Mouse (Mus musculus) kidney, embryonic 15.5 days (tissue): ENCODE data around the gene Eif3a. TPM values are rescaled to one million over a fixed set of nuclear protein-coding genes. Genes with fewer than 3 reads are reported as not detected.

Experiments used
- ATAC-seq: fragments of 200-750 bp; cut with Nextera tagmentation; replicated peaks from 2 replicates; pipeline ENCODE4 v1.8.0; 2017; ENCODE audit warnings: moderate TSS enrichment; ENCODE audit not compliant: low FRiP score
- H3K27ac ChIP-seq: fragments of 300-500 bp; sonication (generic); 2 replicates; pipeline ENCODE4 v1.5.1; 2015; ENCODE audit warnings: mild to moderate bottlenecking, inconsistent platforms
- H3K27me3 ChIP-seq: fragments of 300-500 bp; sonication (generic); 2 replicates; pipeline ENCODE4 v1.6.1; 2015; ENCODE audit warnings: inconsistent platforms
- H3K36me3 ChIP-seq: fragments of 300-500 bp; sonication (generic); 2 replicates; pipeline ENCODE4 v1.6.1; 2015; ENCODE audit warnings: inconsistent platforms
- H3K4me1 ChIP-seq: fragments of 300-500 bp; sonication (generic); 2 replicates; pipeline ENCODE4 v1.6.1; 2015; ENCODE audit warnings: inconsistent platforms
- H3K4me2 ChIP-seq: fragments of 300-500 bp; sonication (generic); 2 replicates; pipeline ENCODE4 v1.6.1; 2015; ENCODE audit warnings: moderate library complexity, mild to moderate bottlenecking, inconsistent platforms
- H3K4me3 ChIP-seq: fragments of 300-500 bp; sonication (generic); replicated peaks from 2 replicates; pipeline ENCODE4 v1.5.1; 2015; ENCODE audit warnings: mild to moderate bottlenecking, inconsistent platforms
- H3K9ac ChIP-seq: fragments of 300-500 bp; sonication (generic); 2 replicates; pipeline ENCODE4 v1.6.1; 2015; ENCODE audit warnings: mild to moderate bottlenecking, inconsistent platforms
- H3K9me3 ChIP-seq: fragments of 300-500 bp; sonication (generic); replicated peaks from 2 replicates; pipeline ENCODE4 v1.6.1; 2016; ENCODE audit warnings: inconsistent platforms
- WGBS: fragments of 180-500 bp; shearing (Covaris S2); methylation state at CpG from one replicate; pipeline ENCODE4 v1.1.7; 2015; ENCODE audit warnings: mixed read lengths; 5-methylcytosine and 5-hydroxymethylcytosine counted together
- polyA plus RNA-seq: library from polyadenylated mRNA; unstranded; fragments of >200 nt; fragmentation: Nextera tagmentation; extraction: Ambion mirVana; gene quantifications from 2 replicates; pipeline ENCODE4 v1.2.1, GENCODE M21; 2015

The Eif3a gene
- polyA plus RNA-seq, 1 experiment from 2014 or later = 151 TPM

GRCm38 (mm10) chr19:60756192-60757098, 34.0 kb downstream of the Eif3a start:
- H3K36me3 ChIP-seq = peaks cover 10% of the 10 kb centered on the region
- H3K9me3 ChIP-seq = no peaks in the 10 kb centered on the region
- peak overlapping the region; percentile 45; the same call in 1 of the 2 replicates for H3K27ac ChIP-seq
- peak overlapping the region; percentile 65 for H3K9ac ChIP-seq
- 0 out of 2 replicates have a peak, but pooled peaks cover 15% of the 10 kb centered on the region for H3K27me3 ChIP-seq
- ATAC-seq = peak; percentile 66
- H3K4me2 ChIP-seq = peak overlapping the region; percentile 100
- peaks cover 22% of the 10 kb centered on the region for H3K4me1 ChIP-seq
- H3K4me3 ChIP-seq = peak overlapping the region; percentile 70
- under 1% methylated on average over 108 of the region's 115 CpGs for WGBS

GRCm38 (mm10) chr19:60755438-60756191, 34.8 kb downstream of the Eif3a start, which contains the start of gene Nanos1:
Gene Nanos1, plus strand, starts transcription at chr19:60755987.
- ATAC-seq = peak; percentile 95
- Histone ChIP-seq H3K36me3 (peaks cover 8% of the 10 kb centered on the region), H3K27me3 (0 out of 2 replicates have a peak, but pooled peaks cover 15% of the 10 kb centered on the region), H3K4me1 (peaks cover 22% of the 10 kb centered on the region), H3K4me3 (peak within 1 kb of the TSS; percentile 70), H3K9me3 (no peaks in the 10 kb centered on the region), H3K9ac (peak within 1 kb of the TSS; percentile 65), H3K27ac (peak within 1 kb of the TSS; percentile 45; the same call in 1 of the 2 replicates), H3K4me2 (peak within 1 kb of the TSS; percentile 100)
- WGBS = under 1% methylated on average over 58 of the region's 58 CpGs

GRCm38 (mm10) chr19:60747801-60748200, 42.7 kb downstream of the Eif3a start:
- H3K4me3 ChIP-seq = no peak overlapping the region
- no peaks in the 10 kb centered on the region for H3K4me1 ChIP-seq
- H3K9me3 ChIP-seq = no peaks in the 10 kb centered on the region
- no peak overlapping the region for H3K9ac ChIP-seq
- no peak for ATAC-seq
- H3K27me3 ChIP-seq = no peaks in the 10 kb centered on the region
- H3K4me2 ChIP-seq = no peak overlapping the region
- no peaks in the 10 kb centered on the region for H3K36me3 ChIP-seq
- H3K27ac ChIP-seq = no peak overlapping the region
- WGBS = 76% methylated on average over 1 of the region's 1 CpGs

GRCm38 (mm10) chr19:60743767-60744547, 46.5 kb downstream of the Eif3a start:
- Histone ChIP-seq H3K4me2 (no peak overlapping the region), H3K27ac (no peak overlapping the region), H3K9me3 (no peaks in the 10 kb centered on the region), H3K9ac (no peak overlapping the region), H3K27me3 (no peaks in the 10 kb centered on the region), H3K36me3 (no peaks in the 10 kb centered on the region), H3K4me1 (no peaks in the 10 kb centered on the region), H3K4me3 (no peak overlapping the region)
- WGBS = 73% methylated on average over 5 of the region's 5 CpGs
- peak; percentile 33; the same call in 1 of the 2 replicates for ATAC-seq

GRCm38 (mm10) chr19:60740560-60740959, 49.9 kb downstream of the Eif3a start:
- no peak overlapping the region for H3K4me3 ChIP-seq
- H3K9me3 ChIP-seq = no peaks in the 10 kb centered on the region
- no peak overlapping the region for H3K9ac ChIP-seq
- H3K4me2 ChIP-seq = no peak overlapping the region
- H3K27me3 ChIP-seq = no peaks in the 10 kb centered on the region
- ATAC-seq = no peak
- H3K4me1 ChIP-seq = no peaks in the 10 kb centered on the region
- H3K27ac ChIP-seq = no peak overlapping the region
- 48% methylated on average over 1 of the region's 1 CpGs for WGBS
- H3K36me3 ChIP-seq = no peaks in the 10 kb centered on the region

- no peaks in the 10 kb centered on the region for H3K9me3 ChIP-seq
- no peak overlapping the region for H3K9ac ChIP-seq
- 82% methylated on average over 1 of the region's 1 CpGs for WGBS
- no peak for ATAC-seq
- no peaks in the 10 kb centered on the region for H3K36me3 ChIP-seq
- peaks cover 8% of the 10 kb centered on the region; the same call in 1 of the 2 replicates for H3K27me3 ChIP-seq
- no peaks in the 10 kb centered on the region for H3K4me1 ChIP-seq
- H3K27ac ChIP-seq = no peak overlapping the region
- H3K4me2 ChIP-seq = no peak overlapping the region
- H3K4me3 ChIP-seq = no peak overlapping the region
These were observed 58.5 kb downstream of the Eif3a start for GRCm38 (mm10) chr19:60731966-60732365.

- no peak overlapping the region for H3K4me3 ChIP-seq
- ATAC-seq = no peak
- H3K9me3 ChIP-seq = no peaks in the 10 kb centered on the region
- H3K9ac ChIP-seq = no peak overlapping the region
- no peak overlapping the region for H3K27ac ChIP-seq
- H3K36me3 ChIP-seq = no peaks in the 10 kb centered on the region
- 84% methylated on average over 1 of the region's 1 CpGs for WGBS
- no peaks in the 10 kb centered on the region for H3K4me1 ChIP-seq
- peaks cover 8% of the 10 kb centered on the region; the same call in 1 of the 2 replicates for H3K27me3 ChIP-seq
- H3K4me2 ChIP-seq = no peak overlapping the region
These were observed 59.2 kb downstream of the Eif3a start for GRCm38 (mm10) chr19:60731299-60731698.

- H3K27ac ChIP-seq = no peak overlapping the region
- H3K9me3 ChIP-seq = no peaks in the 10 kb centered on the region
- H3K4me3 ChIP-seq = no peak overlapping the region
- ATAC-seq = no peak
- 45% methylated on average over 2 of the region's 2 CpGs for WGBS
- no peak overlapping the region for H3K9ac ChIP-seq
- H3K4me2 ChIP-seq = no peak overlapping the region
- H3K4me1 ChIP-seq = no peaks in the 10 kb centered on the region
- H3K36me3 ChIP-seq = no peaks in the 10 kb centered on the region
- H3K27me3 ChIP-seq = peaks cover 8% of the 10 kb centered on the region; the same call in 1 of the 2 replicates
These were observed 60.1 kb downstream of the Eif3a start for GRCm38 (mm10) chr19:60730281-60730852.

- Histone ChIP-seq H3K27me3 (no peaks in the 10 kb centered on the region), H3K9me3 (no peaks in the 10 kb centered on the region), H3K9ac (no peak overlapping the region), H3K4me1 (no peaks in the 10 kb centered on the region), H3K27ac (no peak overlapping the region), H3K4me3 (no peak overlapping the region), H3K4me2 (no peak overlapping the region), H3K36me3 (no peaks in the 10 kb centered on the region)
- 93% methylated on average over 2 of the region's 2 CpGs for WGBS
- no peak for ATAC-seq
These were observed 74.1 kb downstream of the Eif3a start for GRCm38 (mm10) chr19:60716381-60716780.

- Histone ChIP-seq H3K27ac (no peak overlapping the region), H3K36me3 (no peaks in the 10 kb centered on the region), H3K4me1 (no peaks in the 10 kb centered on the region), H3K9me3 (no peaks in the 10 kb centered on the region), H3K27me3 (no peaks in the 10 kb centered on the region), H3K9ac (no peak overlapping the region), H3K4me2 (no peak overlapping the region), H3K4me3 (no peak overlapping the region)
- 86% methylated on average over 2 of the region's 2 CpGs for WGBS
- ATAC-seq = no peak
These were observed 77.9 kb downstream of the Eif3a start for GRCm38 (mm10) chr19:60712577-60712976.
